Mouse (Mus musculus): ENCODE data around the gene Ell. TPM values are rescaled to one million over a fixed set of nuclear protein-coding genes. Genes with fewer than 3 reads are reported as not detected.

Ell gene
- polyA plus RNA-seq, 1 experiment: 27.9 TPM

- no peak for TF ChIP-seq POLR2A (IDR thresholded peaks at IDR 0.05; ENCODE audit: borderline replicate concordance, insufficient read depth, low read length)
- no peak for TF ChIP-seq CTCF (IDR thresholded peaks at IDR 0.05; ENCODE audit: borderline replicate concordance, insufficient read depth, low read depth, low read length)
- H3K27me3 ChIP-seq (ENCODE audit: control insufficient read depth, insufficient read depth, low read length): no peaks in the 10 kb centered on the region
- 79% methylated on average over 3 of the region's 3 CpGs for WGBS
- DNase-seq: no peak
- no peak overlapping the region for H3K27ac ChIP-seq (ENCODE audit: insufficient read depth, low read length)
- peaks cover 46% of the 10 kb centered on the region for H3K4me1 ChIP-seq (ENCODE audit: control insufficient read depth, insufficient read depth, low read length)
- H3K4me3 ChIP-seq (replicated peaks; ENCODE audit: insufficient read depth, low read depth, low read length): no peak overlapping the region
Observed at GRCm38 (mm10) chr8:70558983-70559382, 19.7 kb downstream of the Ell start.

GRCm38 (mm10) chr8:70560096-70560495 is 20.8 kb downstream of the Ell start:
- Histone ChIP-seq H3K27ac (ENCODE audit: insufficient read depth, low read length) (peak overlapping the region; percentile 32; the same call in 1 of the 2 replicates), H3K4me1 (ENCODE audit: control insufficient read depth, insufficient read depth, low read length) (peaks cover 45% of the 10 kb centered on the region), H3K27me3 (ENCODE audit: control insufficient read depth, insufficient read depth, low read length) (no peaks in the 10 kb centered on the region), H3K4me3 (replicated peaks; ENCODE audit: insufficient read depth, low read depth, low read length) (no peak overlapping the region)
- peak; percentile 49 to 76 for DNase-seq
- WGBS: 12% methylated on average over 2 of the region's 2 CpGs
- TF ChIP-seq CTCF (IDR thresholded peaks at IDR 0.05; ENCODE audit: borderline replicate concordance, insufficient read depth, low read depth, low read length): peak; percentile 51; the same call in 1 of the 2 replicates
- TF ChIP-seq POLR2A (IDR thresholded peaks at IDR 0.05; ENCODE audit: borderline replicate concordance, insufficient read depth, low read length): no peak

DNA sequence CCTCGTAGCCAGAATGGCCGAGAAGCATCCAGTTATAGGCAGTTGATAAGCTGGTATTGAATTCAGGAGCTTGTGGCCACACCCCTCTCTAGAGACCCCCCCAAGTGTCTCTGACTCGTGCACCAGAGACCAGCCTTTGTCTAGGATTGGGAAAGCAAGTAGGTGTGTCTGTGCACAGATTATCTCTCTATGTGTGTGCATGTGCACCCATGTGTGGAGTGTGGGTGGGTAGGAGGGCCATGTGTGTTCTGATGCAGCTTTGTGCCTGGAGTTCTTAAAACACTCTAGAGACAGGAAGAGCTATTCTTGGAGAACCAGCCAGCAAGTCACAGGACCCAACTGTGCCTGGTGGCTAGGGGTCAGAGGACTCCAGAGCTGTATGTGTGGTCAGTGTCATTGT is 21.3 kb downstream of the Ell start:
- TF ChIP-seq POLR2A (IDR thresholded peaks at IDR 0.05; ENCODE audit: borderline replicate concordance, insufficient read depth, low read length) (no peak), CTCF (IDR thresholded peaks at IDR 0.05; ENCODE audit: borderline replicate concordance, insufficient read depth, low read depth, low read length) (no peak)
- WGBS: 53% methylated on average over 3 of the region's 3 CpGs
- H3K4me1 ChIP-seq (ENCODE audit: control insufficient read depth, insufficient read depth, low read length): peaks cover 47% of the 10 kb centered on the region
- H3K4me3 ChIP-seq (replicated peaks; ENCODE audit: insufficient read depth, low read depth, low read length): no peak overlapping the region
- H3K27me3 ChIP-seq (ENCODE audit: control insufficient read depth, insufficient read depth, low read length): no peaks in the 10 kb centered on the region
- no peak for DNase-seq
- peak overlapping the region; percentile 32; the same call in 1 of the 2 replicates for H3K27ac ChIP-seq (ENCODE audit: insufficient read depth, low read length)

- TF ChIP-seq CTCF (IDR thresholded peaks at IDR 0.05; ENCODE audit: borderline replicate concordance, insufficient read depth, low read depth, low read length): no peak
- TF ChIP-seq POLR2A (IDR thresholded peaks at IDR 0.05; ENCODE audit: borderline replicate concordance, insufficient read depth, low read length): no peak
- H3K27me3 ChIP-seq (ENCODE audit: control insufficient read depth, insufficient read depth, low read length): no peaks in the 10 kb centered on the region
- H3K27ac ChIP-seq (ENCODE audit: insufficient read depth, low read length): peak overlapping the region; percentile 32; the same call in 1 of the 2 replicates
- WGBS: 56% methylated on average over 4 of the region's 4 CpGs
- DNase-seq: no peak
- H3K4me3 ChIP-seq (replicated peaks; ENCODE audit: insufficient read depth, low read depth, low read length): no peak overlapping the region
- H3K4me1 ChIP-seq (ENCODE audit: control insufficient read depth, insufficient read depth, low read length): peaks cover 48% of the 10 kb centered on the region
Observed at GRCm38 (mm10) chr8:70561357-70561756, 22.1 kb downstream of the Ell start.

DNA sequence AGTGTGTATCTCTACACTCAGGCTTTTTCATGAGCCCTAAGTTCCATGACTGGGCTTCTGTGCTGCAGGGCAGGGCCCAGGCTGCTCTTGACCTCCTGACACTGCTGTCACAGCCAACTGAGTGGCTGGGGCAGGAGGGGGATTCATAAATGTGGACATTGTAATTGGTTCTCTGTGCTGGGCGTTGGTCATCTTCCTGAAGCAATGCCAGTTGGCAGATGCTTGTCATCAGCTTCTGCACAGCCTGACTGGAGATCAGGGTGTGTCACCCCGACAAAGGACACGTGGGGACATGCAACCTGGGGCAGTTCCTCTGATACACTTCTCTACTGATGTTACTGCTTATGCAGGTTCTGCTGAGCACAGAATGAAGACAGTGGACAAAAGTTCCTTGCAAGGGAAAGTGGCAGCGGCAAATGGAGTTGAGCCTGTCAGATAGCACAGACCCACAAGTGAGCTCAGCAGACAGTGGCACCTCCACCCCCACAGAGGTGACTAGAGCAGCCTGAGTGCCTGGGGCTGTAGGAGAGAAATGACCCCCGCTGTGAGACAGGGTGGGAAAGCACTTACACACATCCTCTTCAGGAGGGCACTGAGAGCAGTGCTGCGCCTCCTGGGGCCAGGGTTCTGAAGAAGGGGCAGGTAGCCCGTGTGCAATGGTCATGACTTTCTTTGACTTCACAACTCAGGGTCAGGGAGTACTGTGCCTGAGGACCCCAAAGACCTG is 22.7 kb downstream of the Ell start:
- no peak for DNase-seq

GRCm38 (mm10) chr8:70562802-70563201 is 23.5 kb downstream of the Ell start:
- WGBS: 88% methylated on average over 3 of the region's 3 CpGs
- H3K4me1 ChIP-seq (ENCODE audit: control insufficient read depth, insufficient read depth, low read length): peaks cover 45% of the 10 kb centered on the region
- TF ChIP-seq POLR2A (IDR thresholded peaks at IDR 0.05; ENCODE audit: borderline replicate concordance, insufficient read depth, low read length) (no peak), CTCF (IDR thresholded peaks at IDR 0.05; ENCODE audit: borderline replicate concordance, insufficient read depth, low read depth, low read length) (no peak)
- no peak overlapping the region for H3K27ac ChIP-seq (ENCODE audit: insufficient read depth, low read length)
- no peak for DNase-seq
- H3K4me3 ChIP-seq (replicated peaks; ENCODE audit: insufficient read depth, low read depth, low read length): no peak overlapping the region
- H3K27me3 ChIP-seq (ENCODE audit: control insufficient read depth, insufficient read depth, low read length): no peaks in the 10 kb centered on the region

More for the DNA sequence above, 22.7 kb downstream of the Ell start:
- no peaks in the 10 kb centered on the region for H3K27me3 ChIP-seq (ENCODE audit: control insufficient read depth, insufficient read depth, low read length)
- H3K4me3 ChIP-seq (replicated peaks; ENCODE audit: insufficient read depth, low read depth, low read length): no peak overlapping the region
- H3K27ac ChIP-seq (ENCODE audit: insufficient read depth, low read length): peak overlapping the region; percentile 33; the same call in 1 of the 2 replicates
- peaks cover 51% of the 10 kb centered on the region for H3K4me1 ChIP-seq (ENCODE audit: control insufficient read depth, insufficient read depth, low read length)
- WGBS: 48% methylated on average over 7 of the region's 7 CpGs
- TF ChIP-seq CTCF (IDR thresholded peaks at IDR 0.05; ENCODE audit: borderline replicate concordance, insufficient read depth, low read depth, low read length) (no peak), POLR2A (IDR thresholded peaks at IDR 0.05; ENCODE audit: borderline replicate concordance, insufficient read depth, low read length) (no peak)

GRCm38 (mm10) chr8:70563763-70564387 is 24.6 kb downstream of the Ell start:
- WGBS: 78% methylated on average over 6 of the region's 6 CpGs
- no peak for TF ChIP-seq POLR2A (IDR thresholded peaks at IDR 0.05; ENCODE audit: borderline replicate concordance, insufficient read depth, low read length)
- TF ChIP-seq CTCF (IDR thresholded peaks at IDR 0.05; ENCODE audit: borderline replicate concordance, insufficient read depth, low read depth, low read length): no peak
- no peak overlapping the region for H3K27ac ChIP-seq (ENCODE audit: insufficient read depth, low read length)

More at GRCm38 (mm10) chr8:70563763-70564387, 24.6 kb downstream of the Ell start:
- Histone ChIP-seq H3K27me3 (ENCODE audit: control insufficient read depth, insufficient read depth, low read length) (no peaks in the 10 kb centered on the region), H3K4me1 (ENCODE audit: control insufficient read depth, insufficient read depth, low read length) (peaks cover 45% of the 10 kb centered on the region), H3K4me3 (replicated peaks; ENCODE audit: insufficient read depth, low read depth, low read length) (no peak overlapping the region)
- no peak for DNase-seq
